Mouse (Mus musculus) megakaryocyte, embryonic 14.5 days (primary cell): ENCODE measurements at regions not wholly inside any gene's neighbourhood (a gene's known extent, or its start where the extent isn't known, plus 50 kb on each side); places are given as distances from the start of the nearest gene placed in this dataset.

Source experiments
- FLI1 ChIP-seq: IDR thresholded peaks from 2 replicates; pipeline ENCODE4 v1.6.1; 2012; ENCODE audit warnings: low read length, inconsistent platforms, mixed read lengths
- GATA1 ChIP-seq: IDR thresholded peaks from 3 replicates; pipeline ENCODE4 v1.6.1; 2012; ENCODE audit warnings: mixed read lengths, low read length, inconsistent platforms, borderline replicate concordance

- no peak for TF ChIP-seq GATA1
- no peak for TF ChIP-seq FLI1
Observed at GRCm38 (mm10) chr7:70267075-70267474, 99.5 kb downstream of the Nr2f2 start.
